Mouse (Mus musculus): Measurements from ENCODE around the gene Add3. TPM values are rescaled to one million over a fixed set of nuclear protein-coding genes. Genes with fewer than 3 reads are reported as not detected.
A peak's percentile ranks its signal among the peaks of the same experiment; 100 is the strongest.

Add3 gene
- polyA plus RNA-seq, 1 experiment from 2014 or later: 28.6 TPM

DNA sequence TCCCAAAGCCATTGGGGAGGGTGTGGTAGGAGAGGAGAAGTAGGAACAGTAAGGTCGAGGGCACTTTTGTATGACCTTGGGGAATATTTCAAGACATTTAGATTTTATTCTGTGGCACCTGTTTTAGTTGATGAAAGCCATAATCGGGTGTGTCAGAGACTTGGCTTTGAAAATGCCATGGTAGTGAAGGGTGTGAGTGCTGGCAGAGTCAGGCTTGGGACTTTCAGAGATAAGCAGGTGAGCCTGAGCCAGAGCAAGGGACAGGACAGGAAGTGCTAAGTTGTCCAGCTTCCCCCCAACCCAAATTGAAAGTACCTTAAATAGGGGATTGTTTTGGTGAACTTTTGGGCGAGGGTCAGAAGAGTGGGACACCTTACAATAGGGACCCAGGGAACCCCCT, 16.1 kb downstream of the Add3 start:
- H3K27me3 ChIP-seq (ENCODE audit: control insufficient read depth, insufficient read depth, low read length): no peaks in the 10 kb centered on the region
- H3K4me2 ChIP-seq (ENCODE audit: low read length): no peak overlapping the region
- no peaks in the 10 kb centered on the region for H3K9me3 ChIP-seq (ENCODE audit: control insufficient read depth, low read length)
- no peaks in the 10 kb centered on the region for H3K4me1 ChIP-seq (ENCODE audit: control insufficient read depth, insufficient read depth, low read length)
- ATAC-seq (ENCODE audit: low FRiP score, low TSS enrichment) (no peak), DNase-seq (no peak)
- H3K4me3 ChIP-seq (replicated peaks; ENCODE audit: low read depth, low read length): no peak overlapping the region
- H3K9ac ChIP-seq (replicated peaks; ENCODE audit: low read length): no peak overlapping the region
- WGBS: 86% methylated on average over 3 of the region's 3 CpGs
- no peak overlapping the region for H3K27ac ChIP-seq (replicated peaks; ENCODE audit: low read depth, low read length)
- H3K36me3 ChIP-seq (ENCODE audit: control insufficient read depth, insufficient read depth, low read length): no peaks in the 10 kb centered on the region

DNA sequence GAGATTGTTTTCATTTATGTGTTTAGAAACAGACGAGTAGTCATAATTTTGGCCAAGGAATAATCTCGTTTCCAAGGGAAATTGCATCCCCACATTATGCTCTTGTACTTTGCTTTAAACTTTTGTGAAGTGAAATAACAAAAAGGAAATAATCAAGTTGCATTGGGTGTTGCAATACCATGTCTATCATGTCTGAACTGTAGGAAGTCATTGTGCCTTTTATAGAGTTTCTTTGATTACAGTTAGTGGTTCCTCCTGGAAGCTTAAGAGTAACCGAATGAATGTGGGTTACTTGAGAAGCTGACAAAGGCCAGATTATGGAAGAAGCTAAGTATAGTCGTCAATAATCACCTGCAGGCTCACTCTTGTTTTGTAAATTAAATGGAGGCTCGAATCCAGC, 16.9 kb downstream of the Add3 start:
- H3K4me3 ChIP-seq (replicated peaks; ENCODE audit: low read depth, low read length): no peak overlapping the region
- no peak overlapping the region for H3K27ac ChIP-seq (replicated peaks; ENCODE audit: low read depth, low read length)
- WGBS: 79% methylated on average over 5 of the region's 5 CpGs
- H3K9me3 ChIP-seq (ENCODE audit: control insufficient read depth, low read length): no peaks in the 10 kb centered on the region
- H3K4me1 ChIP-seq (ENCODE audit: control insufficient read depth, insufficient read depth, low read length): no peaks in the 10 kb centered on the region
- no peak overlapping the region for H3K9ac ChIP-seq (replicated peaks; ENCODE audit: low read length)
- no peaks in the 10 kb centered on the region for H3K27me3 ChIP-seq (ENCODE audit: control insufficient read depth, insufficient read depth, low read length)
- H3K4me2 ChIP-seq (ENCODE audit: low read length): no peak overlapping the region
- DNase-seq: no peak
- no peaks in the 10 kb centered on the region for H3K36me3 ChIP-seq (ENCODE audit: control insufficient read depth, insufficient read depth, low read length)
- no peak for ATAC-seq (ENCODE audit: low FRiP score, low TSS enrichment)

DNA sequence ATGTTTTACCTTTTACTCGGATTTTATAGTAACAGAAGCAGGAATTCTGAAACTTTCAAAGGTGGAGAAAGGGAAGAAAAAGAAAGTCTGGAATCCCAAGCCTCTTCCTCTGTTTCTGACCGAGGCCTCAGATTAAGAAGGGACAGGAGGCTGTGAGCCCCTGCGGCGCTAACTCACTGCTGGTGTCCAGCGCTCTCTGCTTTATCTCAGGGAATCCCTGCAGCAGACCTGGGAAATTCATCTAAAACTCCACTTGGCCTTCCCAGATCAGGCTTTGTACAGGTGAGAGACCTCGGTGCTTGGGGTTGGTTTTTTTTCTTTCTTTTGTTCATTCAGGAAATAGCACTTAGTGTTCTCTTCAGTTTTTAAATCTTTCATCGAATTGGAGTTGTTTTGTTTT, 19.1 kb downstream of the Add3 start:
- ATAC-seq (ENCODE audit: low FRiP score, low TSS enrichment): no peak
- 40% methylated on average over 7 of the region's 7 CpGs for WGBS
- H3K36me3 ChIP-seq (ENCODE audit: control insufficient read depth, insufficient read depth, low read length): no peaks in the 10 kb centered on the region
- H3K9me3 ChIP-seq (ENCODE audit: control insufficient read depth, low read length): no peaks in the 10 kb centered on the region
- no peaks in the 10 kb centered on the region for H3K27me3 ChIP-seq (ENCODE audit: control insufficient read depth, insufficient read depth, low read length)
- DNase-seq: no peak
- no peak overlapping the region for H3K4me2 ChIP-seq (ENCODE audit: low read length)
- no peaks in the 10 kb centered on the region for H3K4me1 ChIP-seq (ENCODE audit: control insufficient read depth, insufficient read depth, low read length)
- no peak overlapping the region for H3K4me3 ChIP-seq (replicated peaks; ENCODE audit: low read depth, low read length)
- H3K9ac ChIP-seq (replicated peaks; ENCODE audit: low read length): no peak overlapping the region
- H3K27ac ChIP-seq (replicated peaks; ENCODE audit: low read depth, low read length): no peak overlapping the region

DNA sequence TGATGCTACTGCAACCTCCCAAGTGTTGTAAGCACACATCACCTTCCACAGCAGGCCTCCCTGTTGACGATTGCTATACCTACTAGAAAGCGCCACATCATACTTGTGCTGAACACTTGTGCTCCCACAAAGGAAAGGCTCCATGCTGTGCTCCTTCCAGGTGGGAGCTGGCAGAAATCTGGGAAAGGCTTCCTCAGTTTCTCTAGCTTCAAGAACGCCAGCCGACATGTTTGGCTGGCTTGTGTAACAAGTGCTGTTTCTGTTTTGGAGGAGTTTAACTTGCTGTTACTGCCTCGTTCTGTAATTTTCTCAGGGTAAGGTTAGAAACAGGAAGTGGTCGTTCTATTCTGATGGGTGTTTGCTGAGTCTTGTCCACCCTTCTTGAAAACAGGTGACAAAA, 22.7 kb downstream of the Add3 start:
- ATAC-seq (ENCODE audit: low FRiP score, low TSS enrichment) (no peak), DNase-seq (no peak)
- Histone ChIP-seq H3K9ac (replicated peaks; ENCODE audit: low read length) (no peak overlapping the region), H3K27ac (replicated peaks; ENCODE audit: low read depth, low read length) (no peak overlapping the region), H3K27me3 (ENCODE audit: control insufficient read depth, insufficient read depth, low read length) (no peaks in the 10 kb centered on the region), H3K9me3 (ENCODE audit: control insufficient read depth, low read length) (no peaks in the 10 kb centered on the region), H3K36me3 (ENCODE audit: control insufficient read depth, insufficient read depth, low read length) (no peaks in the 10 kb centered on the region), H3K4me2 (ENCODE audit: low read length) (no peak overlapping the region), H3K4me3 (replicated peaks; ENCODE audit: low read depth, low read length) (no peak overlapping the region), H3K4me1 (ENCODE audit: control insufficient read depth, insufficient read depth, low read length) (no peaks in the 10 kb centered on the region)
- 92% methylated on average over 6 of the region's 6 CpGs for WGBS

DNA sequence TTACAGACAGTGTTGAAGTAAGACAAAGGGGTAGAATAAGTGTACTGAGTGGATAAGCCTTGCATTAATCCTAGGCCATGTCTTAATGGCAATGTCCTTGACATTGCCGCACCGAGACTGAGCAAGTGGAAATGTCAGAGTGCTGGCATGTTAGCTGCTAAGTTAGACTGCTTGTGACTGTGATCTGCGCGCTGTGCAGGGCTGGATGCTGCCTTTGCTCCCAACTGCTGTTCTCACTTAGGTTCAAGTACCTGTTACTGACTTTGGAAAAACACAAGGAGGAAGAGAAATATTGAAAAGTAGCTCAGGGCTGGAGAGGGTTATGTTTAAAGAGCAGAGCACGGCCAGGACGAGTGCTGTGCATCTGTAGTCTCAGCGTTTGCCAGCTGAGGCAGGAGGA, 24.4 kb downstream of the Add3 start:
- DNase-seq: no peak
- no peaks in the 10 kb centered on the region for H3K27me3 ChIP-seq (ENCODE audit: control insufficient read depth, insufficient read depth, low read length)
- H3K9ac ChIP-seq (replicated peaks; ENCODE audit: low read length): no peak overlapping the region
- WGBS: 85% methylated on average over 7 of the region's 7 CpGs
- no peak for ATAC-seq (ENCODE audit: low FRiP score, low TSS enrichment)
- no peaks in the 10 kb centered on the region for H3K4me1 ChIP-seq (ENCODE audit: control insufficient read depth, insufficient read depth, low read length)
- no peak overlapping the region for H3K4me2 ChIP-seq (ENCODE audit: low read length)
- no peak overlapping the region for H3K27ac ChIP-seq (replicated peaks; ENCODE audit: low read depth, low read length)
- no peaks in the 10 kb centered on the region for H3K9me3 ChIP-seq (ENCODE audit: control insufficient read depth, low read length)
- H3K4me3 ChIP-seq (replicated peaks; ENCODE audit: low read depth, low read length): no peak overlapping the region
- H3K36me3 ChIP-seq (ENCODE audit: control insufficient read depth, insufficient read depth, low read length): no peaks in the 10 kb centered on the region

DNA sequence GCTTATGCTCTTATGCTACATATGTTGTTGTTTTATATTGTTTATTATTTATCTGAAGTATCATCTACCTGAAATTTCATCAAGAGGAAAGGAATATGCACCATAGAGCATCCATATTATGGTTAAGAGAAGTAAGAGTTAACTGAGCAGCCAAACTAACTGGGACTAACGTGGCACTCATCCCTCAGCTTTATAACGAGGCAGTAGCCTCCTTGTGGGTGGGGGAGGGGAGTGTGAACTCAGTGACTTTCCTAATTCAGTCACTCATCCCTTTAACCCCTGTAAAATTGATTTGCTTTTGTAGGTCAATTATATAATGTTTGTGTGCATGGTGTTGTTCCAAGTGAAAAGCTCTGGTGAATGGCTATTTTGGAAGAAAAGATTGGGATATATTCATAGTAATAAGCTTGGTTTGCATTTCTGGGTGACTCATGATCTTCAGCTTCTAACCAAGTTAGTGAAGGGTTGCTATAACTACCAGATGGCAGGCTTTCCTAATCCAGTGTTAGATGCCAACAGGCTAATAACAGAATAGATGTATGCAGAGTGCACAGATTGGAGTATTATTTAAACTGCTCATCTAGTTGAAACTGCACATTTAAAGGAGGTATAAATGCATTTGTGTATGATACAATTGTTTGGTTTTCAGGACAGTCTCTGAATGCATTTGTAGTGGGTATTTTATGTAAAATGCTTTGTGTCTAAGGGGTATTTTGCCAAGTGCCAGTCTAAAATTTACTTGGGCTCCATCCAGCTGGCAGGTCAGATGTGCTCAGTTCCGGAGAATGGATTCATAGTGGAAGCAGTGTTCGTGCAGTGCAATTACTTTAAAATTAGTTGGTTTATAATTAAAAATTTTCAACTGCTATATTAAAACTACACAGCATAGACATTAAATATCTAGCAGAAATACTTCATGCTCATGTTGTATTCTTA, 25.3 kb downstream of the Add3 start:
- Histone ChIP-seq H3K27ac (replicated peaks; ENCODE audit: low read depth, low read length) (no peak overlapping the region), H3K4me2 (ENCODE audit: low read length) (no peak overlapping the region), H3K27me3 (ENCODE audit: control insufficient read depth, insufficient read depth, low read length) (no peaks in the 10 kb centered on the region), H3K4me1 (ENCODE audit: control insufficient read depth, insufficient read depth, low read length) (no peaks in the 10 kb centered on the region), H3K9ac (replicated peaks; ENCODE audit: low read length) (no peak overlapping the region), H3K36me3 (ENCODE audit: control insufficient read depth, insufficient read depth, low read length) (no peaks in the 10 kb centered on the region), H3K9me3 (ENCODE audit: control insufficient read depth, low read length) (no peaks in the 10 kb centered on the region), H3K4me3 (replicated peaks; ENCODE audit: low read depth, low read length) (no peak overlapping the region)
- 45% methylated on average over 4 of the region's 4 CpGs for WGBS
- ATAC-seq (ENCODE audit: low FRiP score, low TSS enrichment) (no peak), DNase-seq (peak; percentile 26)

DNA sequence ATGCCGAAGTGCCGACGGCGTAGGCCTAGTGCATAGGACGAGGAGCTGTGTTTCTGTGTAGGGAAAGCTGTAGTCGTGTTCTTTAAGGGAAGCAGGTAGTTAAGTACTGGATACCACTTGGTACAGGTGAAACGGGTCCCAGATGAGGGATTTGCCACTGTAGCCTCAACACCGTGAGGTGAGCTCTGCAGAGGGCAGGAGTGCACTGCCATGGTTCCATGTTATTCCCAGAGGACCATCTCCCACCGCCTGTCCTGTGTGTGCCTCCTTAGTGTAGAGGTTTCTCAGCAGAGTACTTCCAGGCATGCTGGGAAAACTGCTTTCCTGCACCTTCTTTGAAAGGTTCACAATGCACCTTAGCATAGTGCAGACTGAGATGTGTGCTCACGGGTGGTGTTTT, 26.1 kb downstream of the Add3 start:
- DNase-seq (no peak), ATAC-seq (ENCODE audit: low FRiP score, low TSS enrichment) (no peak)
- Histone ChIP-seq H3K27me3 (ENCODE audit: control insufficient read depth, insufficient read depth, low read length) (no peaks in the 10 kb centered on the region), H3K36me3 (ENCODE audit: control insufficient read depth, insufficient read depth, low read length) (no peaks in the 10 kb centered on the region), H3K4me3 (replicated peaks; ENCODE audit: low read depth, low read length) (no peak overlapping the region), H3K9ac (replicated peaks; ENCODE audit: low read length) (no peak overlapping the region), H3K4me1 (ENCODE audit: control insufficient read depth, insufficient read depth, low read length) (no peaks in the 10 kb centered on the region), H3K27ac (replicated peaks; ENCODE audit: low read depth, low read length) (no peak overlapping the region), H3K4me2 (ENCODE audit: low read length) (no peak overlapping the region), H3K9me3 (ENCODE audit: control insufficient read depth, low read length) (no peaks in the 10 kb centered on the region)
- WGBS: 94% methylated on average over 10 of the region's 10 CpGs

DNA sequence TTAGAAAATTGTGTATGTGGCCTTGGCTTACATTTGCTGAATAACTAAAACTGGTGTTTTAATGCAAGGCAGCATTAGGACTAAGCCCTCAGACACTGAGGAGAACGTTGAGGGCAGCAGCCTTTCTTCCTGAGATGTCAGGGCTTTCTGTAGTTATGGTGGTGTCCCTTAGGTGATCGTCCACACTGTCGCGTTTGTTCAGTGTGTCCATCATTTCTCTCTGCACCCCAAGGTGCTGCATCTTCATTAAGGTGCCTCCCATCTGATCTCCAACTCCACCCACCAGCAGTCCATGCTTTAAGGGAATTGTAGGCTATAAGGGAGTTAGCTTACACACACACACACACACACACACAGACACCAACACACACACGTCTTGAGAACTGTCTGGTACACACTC, 28.3 kb downstream of the Add3 start:
- Histone ChIP-seq H3K4me2 (ENCODE audit: low read length) (no peak overlapping the region), H3K4me3 (replicated peaks; ENCODE audit: low read depth, low read length) (no peak overlapping the region), H3K4me1 (ENCODE audit: control insufficient read depth, insufficient read depth, low read length) (no peaks in the 10 kb centered on the region), H3K27me3 (ENCODE audit: control insufficient read depth, insufficient read depth, low read length) (no peaks in the 10 kb centered on the region), H3K9ac (replicated peaks; ENCODE audit: low read length) (no peak overlapping the region), H3K27ac (replicated peaks; ENCODE audit: low read depth, low read length) (no peak overlapping the region), H3K9me3 (ENCODE audit: control insufficient read depth, low read length) (no peaks in the 10 kb centered on the region), H3K36me3 (ENCODE audit: control insufficient read depth, insufficient read depth, low read length) (no peaks in the 10 kb centered on the region)
- DNase-seq: no peak
- WGBS: 78% methylated on average over 5 of the region's 5 CpGs
- ATAC-seq (ENCODE audit: low FRiP score, low TSS enrichment): no peak

DNA sequence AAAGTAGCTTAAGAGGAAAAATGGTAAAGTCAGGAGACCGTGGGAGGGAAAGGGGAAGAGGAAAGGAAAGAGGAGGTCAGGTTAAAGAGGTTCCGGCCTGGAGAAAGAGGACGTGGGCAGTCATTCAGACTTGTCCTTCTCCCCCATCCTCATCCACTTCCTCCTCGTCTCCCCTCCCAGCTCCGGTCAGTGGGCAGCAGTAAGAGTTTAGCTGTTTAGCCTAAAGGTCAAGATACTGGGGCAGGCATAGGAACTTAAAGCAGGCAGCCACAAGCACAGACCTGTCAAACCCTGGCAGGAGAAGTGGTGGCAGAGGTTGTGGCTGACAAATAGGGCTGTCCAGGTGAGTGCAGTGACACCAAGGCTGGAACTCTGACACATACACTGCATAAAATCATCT, 30.4 kb downstream of the Add3 start:
- Histone ChIP-seq H3K4me2 (ENCODE audit: low read length) (no peak overlapping the region), H3K27ac (replicated peaks; ENCODE audit: low read depth, low read length) (no peak overlapping the region), H3K27me3 (ENCODE audit: control insufficient read depth, insufficient read depth, low read length) (no peaks in the 10 kb centered on the region), H3K9ac (replicated peaks; ENCODE audit: low read length) (no peak overlapping the region), H3K4me3 (replicated peaks; ENCODE audit: low read depth, low read length) (no peak overlapping the region), H3K36me3 (ENCODE audit: control insufficient read depth, insufficient read depth, low read length) (no peaks in the 10 kb centered on the region), H3K4me1 (ENCODE audit: control insufficient read depth, insufficient read depth, low read length) (no peaks in the 10 kb centered on the region), H3K9me3 (ENCODE audit: control insufficient read depth, low read length) (no peaks in the 10 kb centered on the region)
- DNase-seq (no peak), ATAC-seq (ENCODE audit: low FRiP score, low TSS enrichment) (no peak)
- 88% methylated on average over 5 of the region's 5 CpGs for WGBS

Measured in midbrain, embryonic 14.5 days (tissue).